ENCODE assay signal across 23 mouse cellular contexts in the genomic region with DNA sequence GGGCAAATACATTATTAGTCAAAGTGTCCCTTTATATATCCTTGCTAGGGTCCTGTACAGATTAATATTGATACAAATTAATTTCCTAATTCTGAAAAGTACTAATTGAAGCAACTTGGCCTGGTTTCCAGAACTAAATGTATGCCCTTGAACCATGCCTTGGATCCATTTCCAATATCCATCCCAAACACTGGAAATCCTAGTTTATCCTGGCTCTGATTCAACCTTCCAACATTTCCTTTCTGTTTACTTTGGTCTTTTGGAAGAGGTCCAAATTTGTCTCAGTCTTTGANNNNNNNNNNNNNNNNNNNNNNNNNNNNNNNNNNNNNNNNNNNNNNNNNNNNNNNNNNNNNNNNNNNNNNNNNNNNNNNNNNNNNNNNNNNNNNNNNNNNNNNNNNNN.
DNase-seq lines count a peak whose midpoint lies in the region; ATAC-seq and TF ChIP-seq lines count a peak whose summit lies in the region.
"Had no signal": no experiment of that assay in that cellular context is flagged by ENCODE, and none has a peak within 500 bp of the region (broad histone marks: within the 10 kb centered on the region; RNA-seq: fewer than 3 reads in every experiment).

No protein-coding gene starts in this region.

- no peak for ATAC-seq in forebrain, postnatal 0 days
- ATAC-seq in forebrain, embryonic 11.5 days (replicated peaks; ENCODE audit: low FRiP score): no peak
- no peak for ATAC-seq in limb, embryonic 14.5 days (ENCODE audit: low FRiP score, low read depth)
- ATAC-seq in midbrain, embryonic 14.5 days (ENCODE audit: low FRiP score, low TSS enrichment): no peak
- ATAC-seq in midbrain, embryonic 13.5 days: no peak
- ATAC-seq: activated CD4-positive, CD25-positive, alpha-beta regulatory T cell, adult 4 months; Patski had no signal

- no peaks in the 10 kb centered on the region for H3K36me3 ChIP-seq in forebrain, postnatal 0 days (ENCODE audit: insufficient read depth)
- no peaks in the 10 kb centered on the region for H3K36me3 ChIP-seq in forebrain, embryonic 11.5 days (ENCODE audit: control insufficient read depth, insufficient read depth, low read length)
- no peaks in the 10 kb centered on the region for H3K36me3 ChIP-seq in limb, embryonic 14.5 days (ENCODE audit: control insufficient read depth, insufficient read depth, low read length)
- no peaks in the 10 kb centered on the region for H3K36me3 ChIP-seq in limb, embryonic 10.5 days
- H3K36me3 ChIP-seq in midbrain, embryonic 14.5 days (ENCODE audit: control insufficient read depth, insufficient read depth, low read length): no peaks in the 10 kb centered on the region
- H3K36me3 ChIP-seq in midbrain, embryonic 13.5 days: no peaks in the 10 kb centered on the region
- H3K36me3 ChIP-seq: hindbrain, embryonic 15.5 days; neural tube, embryonic 15.5 days had no signal

- H3K9me3 ChIP-seq in forebrain, postnatal 0 days (ENCODE audit: low read length): no peaks in the 10 kb centered on the region
- H3K9me3 ChIP-seq in forebrain, embryonic 11.5 days (ENCODE audit: control insufficient read depth, low read length): no peaks in the 10 kb centered on the region
- H3K9me3 ChIP-seq in limb, embryonic 14.5 days (ENCODE audit: control insufficient read depth, low read length): no peaks in the 10 kb centered on the region
- no peaks in the 10 kb centered on the region for H3K9me3 ChIP-seq in limb, embryonic 10.5 days (replicated peaks)
- H3K9me3 ChIP-seq in midbrain, embryonic 14.5 days (ENCODE audit: control insufficient read depth, low read length): no peaks in the 10 kb centered on the region
- H3K9me3 ChIP-seq in midbrain, embryonic 13.5 days: no peaks in the 10 kb centered on the region
- H3K9me3 ChIP-seq: hindbrain, embryonic 15.5 days; neural tube, embryonic 15.5 days had no signal

- DNase-seq in forebrain, postnatal 0 days: peak; percentile 25
- no peak for DNase-seq in forebrain, embryonic 11.5 days (ENCODE audit: low spot score)
- DNase-seq in limb, embryonic 14.5 days (ENCODE audit: low spot score): peak; percentile 57
- DNase-seq in limb, embryonic 10.5 days (ENCODE audit: low spot score): no peak
- DNase-seq in midbrain, embryonic 14.5 days: peak; percentile 59
- DNase-seq in lung, postnatal 10 days: peak; percentile 4
- no peak for DNase-seq in right cerebral cortex, postnatal 4 days
- DNase-seq: adrenal gland, postnatal 25 days; B cell, adult 2 months; cerebellum, adult 9-10 months; embryo, embryonic 11 days; gastrocnemius, postnatal 10 days; heart, adult 2 months; kidney, adult 11 months; liver; thymus, postnatal 36 days had no signal

- TF ChIP-seq POLR2A in limb, embryonic 14.5 days (IDR thresholded peaks at IDR 0.05; ENCODE audit: borderline replicate concordance, extremely low read depth, insufficient read depth, insufficient read length): no peak

- H3K4me2 ChIP-seq in forebrain, postnatal 0 days (ENCODE audit: low read depth): no peak overlapping the region
- H3K4me2 ChIP-seq in forebrain, embryonic 11.5 days (ENCODE audit: low read depth, low read length, severe bottlenecking): no peak overlapping the region
- no peak overlapping the region for H3K4me2 ChIP-seq in limb, embryonic 14.5 days (replicated peaks; ENCODE audit: low read depth, low read length, severe bottlenecking)
- H3K4me2 ChIP-seq in midbrain, embryonic 14.5 days (ENCODE audit: low read length): no peak overlapping the region
- H3K4me2 ChIP-seq in midbrain, embryonic 13.5 days (replicated peaks): no peak overlapping the region
- H3K4me2 ChIP-seq: hindbrain, embryonic 15.5 days; midbrain, embryonic 11.5 days; neural tube, embryonic 15.5 days had no signal

- no peak overlapping the region for H3K27ac ChIP-seq in forebrain, postnatal 0 days (ENCODE audit: low read depth, low read length)
- H3K27ac ChIP-seq in forebrain, embryonic 11.5 days (ENCODE audit: low read depth, low read length): no peak overlapping the region
- no peak overlapping the region for H3K27ac ChIP-seq in limb, embryonic 14.5 days (replicated peaks; ENCODE audit: low read depth, low read length)
- no peak overlapping the region for H3K27ac ChIP-seq in limb, embryonic 10.5 days
- no peak overlapping the region for H3K27ac ChIP-seq in midbrain, embryonic 14.5 days (replicated peaks; ENCODE audit: low read depth, low read length)
- no peak overlapping the region for H3K27ac ChIP-seq in midbrain, embryonic 13.5 days
- H3K27ac ChIP-seq: heart, adult 2 months; hindbrain, embryonic 15.5 days; neural tube, embryonic 15.5 days had no signal

- no peaks in the 10 kb centered on the region for H3K27me3 ChIP-seq in forebrain, postnatal 0 days (ENCODE audit: insufficient read depth, low read length)
- no peaks in the 10 kb centered on the region for H3K27me3 ChIP-seq in forebrain, embryonic 11.5 days (ENCODE audit: control insufficient read depth, insufficient read depth, low read length)
- no peaks in the 10 kb centered on the region for H3K27me3 ChIP-seq in limb, embryonic 14.5 days (ENCODE audit: control insufficient read depth, insufficient read depth, low read length)
- H3K27me3 ChIP-seq in limb, embryonic 10.5 days (ENCODE audit: low read depth, poor library complexity, severe bottlenecking): no peaks in the 10 kb centered on the region
- H3K27me3 ChIP-seq in midbrain, embryonic 14.5 days (ENCODE audit: control insufficient read depth, insufficient read depth, low read length): no peaks in the 10 kb centered on the region
- H3K27me3 ChIP-seq in midbrain, embryonic 13.5 days: no peaks in the 10 kb centered on the region
- H3K27me3 ChIP-seq: hindbrain, embryonic 15.5 days; neural tube, embryonic 15.5 days; Patski had no signal

- H3K4me3 ChIP-seq in forebrain, postnatal 0 days (ENCODE audit: low read depth, low read length): no peak overlapping the region
- no peak overlapping the region for H3K4me3 ChIP-seq in forebrain, embryonic 11.5 days (ENCODE audit: low read depth, low read length)
- no peak overlapping the region for H3K4me3 ChIP-seq in limb, embryonic 14.5 days (replicated peaks; ENCODE audit: low read length)
- no peak overlapping the region for H3K4me3 ChIP-seq in limb, embryonic 10.5 days
- H3K4me3 ChIP-seq in midbrain, embryonic 14.5 days (replicated peaks; ENCODE audit: low read depth, low read length): no peak overlapping the region
- no peak overlapping the region for H3K4me3 ChIP-seq in midbrain, embryonic 13.5 days (replicated peaks)
- H3K4me3 ChIP-seq: heart, adult 2 months; hindbrain, embryonic 15.5 days; myocyte; neural tube, embryonic 15.5 days had no signal

- no peak overlapping the region for H3K9ac ChIP-seq in forebrain, postnatal 0 days
- H3K9ac ChIP-seq in forebrain, embryonic 11.5 days (ENCODE audit: low read length): no peak overlapping the region
- H3K9ac ChIP-seq in limb, embryonic 14.5 days (ENCODE audit: low read depth, low read length, severe bottlenecking): no peak overlapping the region
- H3K9ac ChIP-seq in midbrain, embryonic 14.5 days (replicated peaks; ENCODE audit: low read length): no peak overlapping the region
- no peak overlapping the region for H3K9ac ChIP-seq in midbrain, embryonic 13.5 days (replicated peaks)
- H3K9ac ChIP-seq: hindbrain, embryonic 15.5 days; neural tube, embryonic 15.5 days had no signal

- H3K4me1 ChIP-seq in forebrain, postnatal 0 days (ENCODE audit: insufficient read depth): no peaks in the 10 kb centered on the region
- H3K4me1 ChIP-seq in forebrain, embryonic 11.5 days (replicated peaks; ENCODE audit: control insufficient read depth, insufficient read depth, low read length): no peaks in the 10 kb centered on the region
- H3K4me1 ChIP-seq in limb, embryonic 14.5 days (ENCODE audit: control insufficient read depth, insufficient read depth, low read length): peaks cover 5% of the 10 kb centered on the region; the same call in 1 of the 2 replicates
- H3K4me1 ChIP-seq in limb, embryonic 10.5 days: no peaks in the 10 kb centered on the region
- H3K4me1 ChIP-seq in midbrain, embryonic 14.5 days (ENCODE audit: control insufficient read depth, insufficient read depth, low read length): no peaks in the 10 kb centered on the region
- no peaks in the 10 kb centered on the region for H3K4me1 ChIP-seq in midbrain, embryonic 13.5 days (replicated peaks)
- H3K4me1 ChIP-seq: neural tube, embryonic 15.5 days had no signal

- no peak for TF ChIP-seq CTCF in forebrain, postnatal 0 days (IDR thresholded peaks at IDR 0.05; ENCODE audit: low read depth)

Comparison
In these comparisons a context has a peak if more than half of its experiments do, and no peak if none do; other contexts are left out.
1. DNase-seq: peak in forebrain, postnatal 0 days (single experiment), limb, embryonic 14.5 days (single experiment), midbrain, embryonic 14.5 days (single experiment) and lung, postnatal 10 days (single experiment); none in forebrain, embryonic 11.5 days (single experiment), limb, embryonic 10.5 days (single experiment) and right cerebral cortex, postnatal 4 days (single experiment).